Mouse (Mus musculus): ENCODE data around the gene Stub1.

The Stub1 gene

GRCm38 (mm10) chr17:25868601-25869191, 35.5 kb upstream of the Stub1 start, which contains the start of gene Mcrip2:
Gene Mcrip2, minus strand, starts transcription at chr17:25868764.
- peak; percentile 76 to 82 for DNase-seq (ENCODE audit: low spot score in 2 of 2)

- DNase-seq (ENCODE audit: low spot score in 2 of 2): no peak
These were observed 34.8 kb upstream of the Stub1 start for GRCm38 (mm10) chr17:25867836-25868600.

DNA sequence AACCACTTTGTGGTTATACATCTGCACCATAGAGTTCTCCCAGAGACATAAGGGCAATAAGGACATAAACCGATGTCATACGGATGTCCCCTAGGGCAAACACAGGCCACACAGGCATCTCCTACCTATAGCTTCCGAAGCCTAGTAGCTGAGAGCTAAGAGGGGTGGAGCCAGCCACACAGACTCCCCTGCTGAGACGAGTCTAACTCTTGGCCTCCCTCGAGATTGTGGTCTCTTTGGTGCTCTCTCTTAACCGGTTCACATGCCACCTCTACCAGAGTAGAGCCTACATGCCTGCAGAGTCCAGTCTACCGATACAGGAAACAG, 34.3 kb upstream of the Stub1 start:
- DNase-seq (ENCODE audit: low spot score in 2 of 2): no peak

GRCm38 (mm10) chr17:25866172-25866571, 33.0 kb upstream of the Stub1 start:
- no peak for DNase-seq (ENCODE audit: low spot score in 2 of 2)

GRCm38 (mm10) chr17:25865288-25865687, 32.1 kb upstream of the Stub1 start:
- DNase-seq (ENCODE audit: low spot score in 2 of 2): no peak

GRCm38 (mm10) chr17:25864311-25864710, 31.1 kb upstream of the Stub1 start:
- DNase-seq (ENCODE audit: low spot score in 2 of 2): no peak

DNA sequence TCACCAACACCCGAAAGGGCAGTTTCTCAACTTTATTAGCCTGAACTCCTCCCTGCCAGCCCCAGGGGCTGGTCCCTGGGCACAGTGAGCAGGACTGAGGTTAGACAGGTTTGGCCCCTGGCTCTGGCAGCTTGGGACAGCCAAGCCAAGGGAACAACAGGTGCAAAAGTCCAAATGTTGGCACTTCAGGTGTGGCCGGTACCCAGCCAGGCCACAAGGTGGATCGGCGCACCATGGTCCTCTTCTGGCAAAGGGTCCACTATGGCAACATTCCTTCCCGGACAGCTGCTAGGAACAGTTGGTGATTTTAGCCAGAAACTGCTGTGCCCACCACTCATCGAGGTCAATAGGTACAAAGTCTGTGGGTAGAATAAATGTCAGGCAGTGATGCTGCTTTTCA, 30.5 kb upstream of the Stub1 start:
- DNase-seq (ENCODE audit: low spot score in 2 of 2): no peak

DNA sequence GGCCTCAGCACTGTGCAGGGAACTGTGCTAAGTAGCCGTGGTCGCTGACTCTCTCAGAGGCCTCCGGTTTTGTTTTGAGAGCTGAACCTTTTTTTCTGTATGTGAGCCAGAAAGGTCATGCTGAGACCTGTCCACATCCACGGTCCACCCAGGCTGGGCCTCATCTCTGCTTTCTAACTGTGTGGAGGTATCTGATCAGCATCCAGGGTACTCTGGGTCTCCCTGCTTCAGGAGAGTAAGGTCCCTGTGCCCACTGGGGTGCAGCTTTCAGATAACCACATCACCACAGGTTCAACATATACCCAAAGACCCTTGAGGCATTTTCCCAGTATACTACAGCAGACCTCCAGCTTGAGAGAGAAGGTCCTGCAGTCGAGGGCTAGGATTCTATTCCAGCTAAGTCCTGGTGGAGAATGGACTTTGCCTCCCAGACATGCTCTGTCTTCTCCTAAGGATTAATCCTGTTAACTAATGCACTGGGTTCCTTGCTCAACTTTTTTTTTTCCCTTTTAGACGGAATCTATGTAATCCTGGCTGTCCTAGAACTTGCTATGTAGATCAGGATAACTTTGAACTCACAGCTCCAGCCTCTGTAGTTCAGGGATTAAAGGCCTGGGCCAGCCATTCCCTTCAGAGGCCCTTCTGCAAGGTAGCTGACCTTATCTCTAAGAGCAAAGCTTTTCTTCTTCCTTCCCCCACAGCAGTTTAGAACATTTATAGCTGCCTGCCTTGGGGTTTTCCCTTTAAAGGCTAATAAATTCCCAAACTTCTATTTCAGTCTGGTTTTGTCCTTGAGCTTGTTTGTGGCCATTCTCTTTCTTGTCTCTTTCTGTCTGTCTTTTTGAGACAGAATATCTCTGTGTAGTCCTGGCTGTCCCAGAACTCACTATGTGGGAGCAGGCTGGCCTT, 28.8 kb upstream of the Stub1 start:
- no peak for DNase-seq (ENCODE audit: low spot score in 2 of 2)

DNA sequence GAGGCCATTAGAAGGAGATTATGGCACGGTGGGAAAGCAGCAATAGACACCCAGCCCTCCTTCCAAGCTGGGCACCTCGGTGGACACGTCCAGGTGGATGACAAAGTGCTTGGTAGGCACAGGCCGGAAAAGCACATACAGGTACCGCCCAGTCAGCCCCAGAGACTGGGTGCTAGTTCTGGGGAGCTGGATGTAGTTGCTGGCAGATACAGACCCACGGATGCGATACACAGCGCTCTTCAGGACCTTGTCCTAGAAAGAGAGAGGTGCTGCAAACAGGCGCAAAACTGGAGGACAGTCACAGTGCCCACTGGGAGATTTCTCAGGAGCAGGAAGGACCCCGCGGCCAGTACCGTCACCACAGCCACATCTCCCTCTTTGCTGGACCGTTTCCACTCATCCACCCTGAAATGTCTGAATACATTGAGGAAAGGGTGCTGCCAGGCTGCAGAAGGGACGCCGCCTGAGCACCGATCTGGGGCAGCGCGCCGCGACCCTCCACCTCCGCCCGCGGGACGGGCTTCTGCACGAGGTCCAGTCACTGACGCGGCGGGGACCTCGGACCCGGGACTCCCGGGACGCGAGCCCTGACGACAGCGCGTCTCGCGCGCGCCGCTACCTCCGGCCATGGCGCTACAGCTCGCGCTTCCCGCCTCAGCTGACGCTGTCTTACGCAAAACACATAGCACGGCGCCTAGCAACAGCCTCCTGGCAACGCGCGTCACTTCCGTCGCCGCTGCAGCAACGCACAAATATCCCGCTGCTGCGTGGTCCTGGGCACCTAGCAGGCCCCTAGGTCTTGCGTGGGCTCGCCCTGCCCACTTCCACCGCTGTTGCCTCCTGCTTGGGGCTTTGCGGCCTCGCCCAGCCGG, 27.9 kb upstream of the Stub1 start, which contains the start of gene Wdr90:
TSS of gene Wdr90 (minus strand) at position 670 of the 872 bp plus-strand sequence.
- DNase-seq (ENCODE audit: low spot score in 2 of 2): peak; percentile 94 to 97

DNA sequence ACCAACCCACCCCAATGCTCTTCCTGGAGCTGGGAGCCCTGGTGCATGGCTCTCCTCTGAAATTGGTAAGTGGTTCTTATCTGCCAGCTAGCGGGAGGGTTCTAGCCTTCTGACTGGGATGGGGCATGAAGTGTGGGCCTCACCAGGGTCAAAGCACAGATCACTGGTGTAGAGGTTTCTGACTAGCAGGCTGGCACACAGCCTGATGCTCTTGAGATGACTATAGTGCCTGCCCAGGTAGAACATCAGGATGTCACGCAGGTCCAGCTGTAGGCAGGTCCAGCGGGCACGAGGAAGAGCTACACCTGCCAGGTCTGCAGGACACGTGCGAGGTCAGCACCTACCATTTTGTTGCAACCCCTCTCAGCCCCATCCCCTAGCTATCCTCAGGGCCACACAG, 27.0 kb upstream of the Stub1 start:
- DNase-seq (ENCODE audit: low spot score in 2 of 2): no peak

GRCm38 (mm10) chr17:25844396-25844901, 11.2 kb upstream of the Stub1 start, which contains the start of gene Rhot2:
Gene Rhot2, minus strand, starts transcription at chr17:25844851.
- DNase-seq (ENCODE audit: low spot score in 2 of 2): peak; percentile 95 to 96

- peak in 1 of 2 experiments; percentile 57 for DNase-seq (ENCODE audit: low spot score in 2 of 2)
These were observed 10.6 kb upstream of the Stub1 start for GRCm38 (mm10) chr17:25843636-25844395.

DNA sequence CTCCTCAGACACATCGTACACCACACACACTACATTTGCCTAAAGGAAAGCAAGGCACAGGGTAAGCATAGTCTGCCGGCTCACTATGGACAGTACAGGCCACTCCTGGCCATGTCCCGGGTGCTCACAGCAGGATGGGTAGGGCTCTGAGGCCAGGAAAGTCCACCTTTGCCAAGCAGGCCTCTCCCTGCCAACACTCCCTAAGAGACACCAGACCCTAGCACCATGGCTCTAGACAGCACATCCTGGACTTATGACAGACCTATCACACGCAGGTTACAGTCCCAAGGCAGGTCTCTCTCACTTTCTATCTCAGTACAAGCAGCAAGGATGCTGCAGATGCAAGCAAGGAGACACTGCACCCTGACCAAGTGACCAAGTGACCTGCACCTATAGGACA, 9.9 kb upstream of the Stub1 start:
- no peak for DNase-seq (ENCODE audit: low spot score in 2 of 2)

DNA sequence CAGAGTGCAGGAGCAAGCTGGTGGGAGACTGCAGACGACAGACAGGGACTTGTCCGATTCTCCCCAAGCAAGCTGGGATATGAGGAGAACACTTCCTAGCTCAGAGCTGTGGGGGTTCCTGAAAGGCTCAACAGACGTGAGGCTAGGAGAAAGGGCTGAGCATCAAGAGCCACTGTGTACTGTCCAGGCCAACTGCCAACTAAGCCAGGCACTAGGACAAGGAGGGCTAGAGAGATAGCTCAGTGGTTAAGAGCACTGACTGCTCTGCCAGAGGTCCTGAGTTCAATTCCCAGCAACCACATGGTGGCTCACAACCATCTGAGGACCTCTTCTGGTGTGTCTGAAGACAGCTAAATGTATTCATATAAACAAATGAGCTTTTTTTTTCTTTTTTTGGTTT, 9.3 kb upstream of the Stub1 start:
- no peak for DNase-seq (ENCODE audit: low spot score in 2 of 2)

- no peak for DNase-seq (ENCODE audit: low spot score in 2 of 2)
These were observed 8.1 kb upstream of the Stub1 start, which contains the start of gene Gm20683 for GRCm38 (mm10) chr17:25841117-25841880. Gene Gm20683, minus strand, starts transcription at chr17:25841763.

DNA sequence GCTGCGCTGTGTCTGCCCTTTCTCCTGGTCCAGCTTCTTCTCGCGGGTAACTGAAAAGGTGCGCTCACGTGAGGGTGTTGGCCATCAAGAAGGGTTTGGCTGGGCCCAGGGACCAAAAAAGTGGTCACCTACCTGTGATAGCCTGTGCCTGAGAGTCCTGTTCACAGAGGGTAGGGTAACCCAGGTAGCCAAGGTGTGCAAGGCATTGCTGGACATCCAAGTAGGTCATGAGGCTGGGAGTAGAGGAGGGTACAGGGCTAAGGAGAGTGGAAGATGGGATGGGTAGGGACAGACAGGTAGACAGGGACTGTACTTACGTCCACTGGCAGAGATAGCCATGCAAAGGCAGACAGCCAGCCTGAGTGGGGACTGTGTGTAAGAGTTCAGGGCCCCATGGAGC, 7.3 kb upstream of the Stub1 start:
- DNase-seq (ENCODE audit: low spot score in 2 of 2): no peak

- no peak for DNase-seq (ENCODE audit: low spot score in 2 of 2)
These were observed 6.4 kb upstream of the Stub1 start for GRCm38 (mm10) chr17:25839455-25840235.

- no peak for DNase-seq (ENCODE audit: low spot score in 2 of 2)
These were observed 5.7 kb upstream of the Stub1 start for GRCm38 (mm10) chr17:25838904-25839303.

- peak in 1 of 2 experiments; percentile 37 for DNase-seq (ENCODE audit: low spot score in 2 of 2)
These were observed 4.3 kb upstream of the Stub1 start for GRCm38 (mm10) chr17:25837533-25837932.

Data from right cerebral cortex, adult 2 months (tissue).